Mouse (Mus musculus) retina, postnatal 1 day (tissue): ENCODE results near the gene Kitl.

Experiments
- DNase-seq: peaks from one replicate; pipeline ENCODE4 v3.0.0-alpha.2; 2012

The Kitl gene

GRCm38 (mm10) chr10:100015370-100016325, at the start of gene Kitl:
Gene Kitl, plus strand, starts transcription at chr10:100015630.
- peak; percentile 84 for DNase-seq

- DNase-seq, result no peak
Measured at GRCm38 (mm10) chr10:99972866-99973265, 42.6 kb upstream of the Kitl start.

GRCm38 (mm10) chr10:99980096-99980495, 35.3 kb upstream of the Kitl start:
- no peak for DNase-seq

GRCm38 (mm10) chr10:99980916-99981315, 34.5 kb upstream of the Kitl start:
- DNase-seq, result no peak

- no peak for DNase-seq
Measured at GRCm38 (mm10) chr10:99981887-99982286, 33.5 kb upstream of the Kitl start.

GRCm38 (mm10) chr10:99986745-99987144, 28.7 kb upstream of the Kitl start:
- DNase-seq, result no peak

- DNase-seq, result no peak
Measured at GRCm38 (mm10) chr10:99989758-99990157, 25.7 kb upstream of the Kitl start.

GRCm38 (mm10) chr10:99992121-99992520, 23.3 kb upstream of the Kitl start:
- no peak for DNase-seq

GRCm38 (mm10) chr10:100001452-100001851, 14.0 kb upstream of the Kitl start:
- no peak for DNase-seq

GRCm38 (mm10) chr10:100003797-100004196, 11.6 kb upstream of the Kitl start:
- no peak for DNase-seq

GRCm38 (mm10) chr10:100009681-100010080, 5.7 kb upstream of the Kitl start:
- DNase-seq, result no peak

- no peak for DNase-seq
Measured at GRCm38 (mm10) chr10:100010291-100010690, 5.1 kb upstream of the Kitl start.

- no peak for DNase-seq
Measured at GRCm38 (mm10) chr10:100014096-100014495, 1.3 kb upstream of the Kitl start.

GRCm38 (mm10) chr10:100016326-100016709, 888 bp downstream of the Kitl start:
- peak; percentile 60 for DNase-seq

GRCm38 (mm10) chr10:100016941-100017770, 1.7 kb downstream of the Kitl start:
- DNase-seq, result no peak

GRCm38 (mm10) chr10:100017771-100018070, 2.3 kb downstream of the Kitl start:
- peak; percentile 62 for DNase-seq

- DNase-seq, result no peak
Measured at GRCm38 (mm10) chr10:100018493-100018892, 3.1 kb downstream of the Kitl start.

- no peak for DNase-seq
Measured at GRCm38 (mm10) chr10:100019246-100020195, 4.1 kb downstream of the Kitl start.

- no peak for DNase-seq
Measured at GRCm38 (mm10) chr10:100022090-100022834, 6.8 kb downstream of the Kitl start.

- no peak for DNase-seq
Measured at GRCm38 (mm10) chr10:100022835-100023093, 7.3 kb downstream of the Kitl start.

- DNase-seq, result no peak
Measured at GRCm38 (mm10) chr10:100025665-100026064, 10.2 kb downstream of the Kitl start.

GRCm38 (mm10) chr10:100026778-100027177, 11.3 kb downstream of the Kitl start:
- no peak for DNase-seq
